Mouse (Mus musculus): ENCODE data around the gene Six4.
"Not testable (repeated sequence)": the region's sequence is repeated elsewhere in the genome, so short reads cannot be mapped to it uniquely, and the experiment has no call there.

Six4 gene

DNA sequence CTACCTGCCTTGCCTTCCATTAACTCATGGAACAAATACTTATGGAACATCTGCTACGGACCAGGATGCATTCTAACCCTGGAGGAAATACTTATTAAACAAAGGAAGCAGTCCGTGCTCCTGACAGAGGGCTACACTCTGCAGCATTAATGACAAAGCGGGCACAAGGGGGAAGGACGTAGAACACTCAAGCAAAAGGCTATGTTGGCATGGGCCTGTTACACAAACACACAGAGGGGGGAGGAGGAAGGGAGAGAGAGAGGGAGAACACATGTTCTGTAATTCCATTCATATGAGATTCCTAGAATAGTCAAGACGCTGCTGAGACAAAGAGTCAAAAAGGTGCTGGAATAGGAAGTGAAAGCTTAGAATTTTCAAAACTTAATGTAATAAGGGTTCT lies 24.8 kb downstream of the Six4 start:
- DNase-seq (ENCODE audit: low read depth, low spot score): no peak

DNA sequence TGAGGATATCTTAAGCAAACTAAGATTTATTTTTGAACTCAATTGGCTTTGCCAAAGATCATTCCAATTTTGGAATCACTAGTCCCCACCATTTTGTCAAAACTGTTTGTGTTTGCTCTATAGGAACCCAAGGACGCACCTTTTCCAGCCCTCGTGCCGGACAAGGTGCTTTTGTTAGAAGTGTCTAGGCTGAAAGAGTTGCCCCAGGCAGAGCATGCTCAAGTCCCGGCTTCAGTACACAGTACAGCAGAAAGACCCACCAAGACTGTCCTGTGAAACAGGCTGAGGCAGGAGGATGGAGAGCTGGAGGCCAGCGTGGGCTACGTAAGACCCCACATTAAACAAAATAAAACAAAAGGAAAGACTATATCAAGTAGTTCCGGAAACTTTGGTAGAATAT lies 26.2 kb downstream of the Six4 start:
- no peak for DNase-seq (ENCODE audit: low read depth, low spot score)

DNA sequence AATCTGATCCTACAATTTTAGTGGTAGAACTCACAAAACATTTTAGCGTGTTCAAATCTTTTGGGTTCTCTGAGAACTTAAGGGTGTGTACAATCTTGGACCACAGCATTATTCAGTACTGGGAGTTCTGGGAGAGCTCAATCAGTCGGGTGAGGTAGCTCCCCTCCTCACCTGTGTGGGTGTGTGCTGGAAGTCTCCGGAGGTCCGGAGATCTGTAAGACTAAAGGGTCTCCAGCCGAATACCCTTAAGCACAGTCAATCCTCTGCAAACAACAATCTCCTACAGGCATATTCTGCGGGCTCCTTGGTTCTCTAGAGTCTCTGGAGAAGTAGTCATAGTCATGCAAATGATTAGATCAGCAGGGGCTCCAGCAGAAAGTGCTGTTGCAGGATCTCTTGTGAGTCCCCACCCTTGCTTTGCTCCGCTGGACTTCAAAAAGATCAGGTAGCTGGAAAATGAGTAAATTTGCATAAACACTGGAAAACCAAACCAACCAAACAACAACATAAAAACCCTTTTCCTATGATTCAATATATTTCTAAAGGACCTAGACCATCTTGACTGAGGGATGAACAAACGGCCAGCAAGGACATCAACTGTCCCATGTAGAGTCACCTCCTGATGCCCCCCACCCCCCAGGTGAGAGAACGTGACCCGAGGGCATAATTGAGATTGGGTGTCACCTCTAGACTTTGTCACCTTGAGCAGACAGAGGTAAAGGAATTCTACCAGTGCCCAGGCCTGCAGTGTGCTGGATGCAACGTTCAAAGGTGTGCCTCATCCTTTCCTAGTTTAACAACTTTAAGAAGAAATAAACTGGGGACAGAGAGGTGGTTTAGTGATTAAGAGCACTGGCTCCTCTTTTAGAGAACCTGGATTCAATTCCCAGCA lies 27.3 kb downstream of the Six4 start:
- DNase-seq (ENCODE audit: low read depth, low spot score): peak; percentile 86

DNA sequence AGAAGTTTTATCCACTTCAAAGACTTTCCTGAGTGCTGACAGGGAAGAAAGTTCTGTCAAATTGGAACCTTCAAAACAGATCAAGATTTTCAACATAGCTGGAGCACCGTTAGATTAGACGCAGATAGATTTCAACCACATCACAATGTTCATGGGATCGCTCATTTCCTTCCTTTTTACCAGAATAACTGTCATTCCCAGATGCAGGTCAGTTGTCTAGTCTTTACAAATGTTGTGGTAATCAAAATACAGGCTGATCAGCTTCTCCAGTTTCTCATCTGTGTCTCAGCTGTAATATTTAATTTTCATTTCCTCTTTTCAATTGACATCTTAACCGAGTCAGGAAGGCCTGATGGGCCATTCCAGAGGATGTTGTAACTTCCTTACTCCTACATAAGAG lies 29.5 kb downstream of the Six4 start:
- no peak for DNase-seq (ENCODE audit: low read depth, low spot score)

- DNase-seq (ENCODE audit: low read depth, low spot score): not testable (repeated sequence)
Observed at GRCm38 (mm10) chr12:73081828-73082227, 31.4 kb downstream of the Six4 start.

- no peak for DNase-seq (ENCODE audit: low read depth, low spot score)
Observed at GRCm38 (mm10) chr12:73060805-73061410, 52.3 kb downstream of the Six4 start.

GRCm38 (mm10) chr12:73057492-73057891 lies 55.8 kb downstream of the Six4 start:
- no peak for DNase-seq (ENCODE audit: low read depth, low spot score)

DNA sequence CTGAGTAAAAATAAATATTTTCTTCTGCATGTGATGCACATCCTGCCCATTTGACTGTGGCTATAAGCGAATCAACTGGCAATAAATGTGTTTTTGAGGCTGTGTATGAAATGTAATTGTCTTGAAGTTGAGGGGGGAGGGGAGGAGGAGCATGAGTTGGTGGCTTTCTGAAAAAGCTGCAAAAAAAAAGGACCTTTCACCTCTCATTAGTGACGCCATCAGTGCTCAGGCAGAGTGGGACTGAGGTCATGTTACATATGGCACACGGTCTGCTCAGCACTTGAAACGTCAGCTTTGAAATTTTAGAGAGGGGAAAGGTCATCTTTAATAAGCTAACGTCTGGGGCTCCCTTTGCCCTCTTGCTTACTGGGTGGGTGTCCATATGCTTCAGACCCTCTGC lies 57.8 kb downstream of the Six4 start:
- no peak for DNase-seq (ENCODE audit: low read depth, low spot score)

- no peak for DNase-seq (ENCODE audit: low read depth, low spot score)
Observed at GRCm38 (mm10) chr12:73054576-73055185, 58.6 kb downstream of the Six4 start.

- no peak for DNase-seq (ENCODE audit: low read depth, low spot score)
Observed at GRCm38 (mm10) chr12:73053668-73054241, 59.5 kb downstream of the Six4 start, which contains the start of gene Six1. Six1 (minus strand) TSS chr12:73053887.

DNA sequence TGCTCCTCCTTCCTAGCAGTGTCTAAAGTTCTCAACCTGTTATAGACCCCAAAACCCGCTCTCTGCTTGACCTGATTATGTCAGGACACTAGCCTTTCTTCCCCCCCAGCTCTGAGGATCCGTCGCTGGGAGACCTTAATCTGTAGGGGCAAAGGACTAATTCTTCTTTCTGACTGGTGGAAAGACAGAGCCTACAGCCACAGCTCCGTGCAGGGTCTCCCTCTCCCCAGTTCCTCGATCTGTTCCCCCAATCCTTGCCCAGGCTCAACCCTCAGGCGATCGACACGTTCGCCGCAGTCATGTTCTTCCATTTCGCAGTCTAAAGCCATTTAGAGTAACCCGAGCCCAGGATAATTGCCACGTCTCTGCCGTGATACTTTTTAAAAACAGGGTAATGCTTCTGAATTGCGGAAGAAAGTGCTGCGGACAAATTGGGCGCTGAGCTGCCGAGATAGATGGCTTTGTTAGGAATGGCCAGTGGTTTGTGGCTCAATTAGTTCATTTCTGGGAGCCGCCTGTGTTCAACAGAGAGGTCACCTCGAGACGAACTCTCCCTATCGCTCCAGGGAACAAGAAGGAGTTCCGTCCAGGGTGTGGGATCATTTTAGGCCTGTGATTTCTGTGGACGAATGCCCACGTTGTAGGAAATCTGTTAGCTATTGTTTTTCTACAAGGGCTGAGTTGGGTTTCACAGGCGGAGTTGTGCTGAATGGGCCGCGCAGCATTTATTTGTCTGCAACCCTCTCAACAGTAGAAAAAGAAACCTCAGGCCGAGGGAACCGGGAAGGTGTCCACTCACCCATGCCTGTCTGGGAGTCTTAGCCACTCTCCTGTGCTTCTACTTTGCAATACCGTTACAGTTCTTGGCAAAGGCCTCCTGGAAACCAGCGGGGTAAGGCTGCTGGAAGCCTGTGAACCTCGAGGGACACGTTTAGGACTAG lies 60.3 kb downstream of the Six4 start:
- no peak for DNase-seq (ENCODE audit: low read depth, low spot score)

DNA sequence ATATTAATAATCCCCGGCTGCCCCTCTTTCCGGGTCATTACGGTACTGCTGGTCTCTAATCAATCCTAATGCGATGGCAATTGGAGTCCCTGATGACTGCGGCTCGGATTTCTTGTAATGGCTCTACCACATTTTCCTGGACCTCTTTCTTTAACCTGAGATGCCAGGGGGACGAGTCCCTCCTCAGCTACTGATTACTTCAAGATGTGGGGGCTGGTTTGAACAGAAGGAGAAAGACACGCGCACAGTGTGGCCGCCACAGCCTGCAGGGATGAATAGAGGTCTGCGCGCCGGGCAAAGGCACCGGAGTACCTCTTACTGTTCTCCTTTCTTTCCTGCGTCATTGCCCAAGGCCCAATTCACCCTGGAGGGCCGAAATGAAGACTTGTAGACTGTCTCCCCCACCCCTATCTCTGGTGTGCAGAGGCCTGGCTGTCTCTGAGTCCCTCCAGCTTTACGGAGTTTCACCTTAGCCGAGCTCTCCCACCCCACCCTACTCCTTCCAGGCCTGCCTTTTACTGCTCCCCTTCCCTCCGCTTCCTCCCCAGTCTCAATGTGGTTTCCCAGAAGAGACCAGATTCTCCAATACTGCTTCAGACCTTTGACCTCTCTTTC lies 61.1 kb downstream of the Six4 start:
- DNase-seq (ENCODE audit: low read depth, low spot score): no peak

GRCm38 (mm10) chr12:73050811-73051580 lies 62.3 kb downstream of the Six4 start:
- no peak for DNase-seq (ENCODE audit: low read depth, low spot score)

GRCm38 (mm10) chr12:73050305-73050704 lies 63.0 kb downstream of the Six4 start:
- DNase-seq (ENCODE audit: low read depth, low spot score): no peak

Data from WW6 (cell line).